Mouse (Mus musculus) hindbrain, postnatal 0 days (tissue): ENCODE data around the gene Rbfox1. TPM values are rescaled to one million over a fixed set of nuclear protein-coding genes. Genes with fewer than 3 reads are reported as not detected.

Experiments
- ATAC-seq: fragments of 200-750 bp; cut with Nextera tagmentation; 2 replicates; pipeline ENCODE4 v1.8.0; 2017; ENCODE audit warnings: mild to moderate bottlenecking, moderate TSS enrichment, moderate library complexity
- DNase-seq: peaks from one replicate; pipeline ENCODE4 v3.0.0-alpha.2; 2015; ENCODE audit warnings: low spot score
- H3K27ac ChIP-seq: fragments of 300-500 bp; sonication (generic); 2 replicates; pipeline ENCODE4 v1.5.1; 2014; ENCODE audit warnings: mild to moderate bottlenecking
- H3K27me3 ChIP-seq: fragments of 300-500 bp; sonication (generic); 2 replicates; pipeline ENCODE4 v1.6.1; 2014; ENCODE audit warnings: low read length, mixed read lengths; ENCODE audit not compliant: insufficient read depth
- H3K36me3 ChIP-seq: fragments of 300-500 bp; sonication (generic); 2 replicates; pipeline ENCODE4 v1.6.1; 2014; ENCODE audit warnings: low read length, mixed read lengths; ENCODE audit not compliant: insufficient read depth
- H3K4me1 ChIP-seq: fragments of 300-500 bp; sonication (generic); 2 replicates; pipeline ENCODE4 v1.6.1; 2014; ENCODE audit warnings: antibody characterized with exemption, low read length, mixed read lengths; ENCODE audit not compliant: insufficient read depth
- H3K4me2 ChIP-seq: fragments of 300-500 bp; sonication (generic); 2 replicates; pipeline ENCODE4 v1.6.1; 2014; ENCODE audit warnings: low read depth, mild to moderate bottlenecking, low read length, moderate library complexity, mixed read lengths
- H3K4me3 ChIP-seq: fragments of 300-500 bp; sonication (generic); 2 replicates; pipeline ENCODE4 v1.5.1; 2014; ENCODE audit warnings: low read length
- H3K9ac ChIP-seq: fragments of 300-500 bp; sonication (generic); replicated peaks from 2 replicates; pipeline ENCODE4 v1.6.1; 2014; ENCODE audit warnings: mild to moderate bottlenecking, low read length, moderate library complexity, mixed read lengths
- H3K9me3 ChIP-seq: fragments of 300-500 bp; sonication (generic); 2 replicates; pipeline ENCODE4 v1.6.1; 2016; ENCODE audit warnings: low read length, mixed read lengths
- CTCF ChIP-seq: IDR thresholded peaks from 2 replicates; pipeline ENCODE4 v1.5.1; 2016; ENCODE audit warnings: antibody characterized with exemption, control low read depth, low read depth
- WGBS: fragments of 180-500 bp; shearing (Covaris S2); extraction: QIAGEN DNeasy Blood & Tissue Kit; methylation state at CpG from one replicate; pipeline ENCODE4 v1.1.7; 2014; 5-methylcytosine and 5-hydroxymethylcytosine counted together
- polyA plus RNA-seq: library from polyadenylated mRNA; unstranded; fragments of >200 nt; fragmentation: Nextera tagmentation; extraction: Ambion mirVana; gene quantifications from 2 replicates; pipeline ENCODE4 v1.2.1, GENCODE M21; 2015
- total RNA-seq: library from RNA; depleted of rRNA; stranded (reverse); fragments of >200 nt; gene quantifications from 2 replicates; pipeline ENCODE4 v1.2.3, GENCODE M21; 2014

The Rbfox1 gene
- total and polyA plus RNA-seq, 2 experiments from 2014 or later: 158 to 204 TPM

- no peak for ATAC-seq
- H3K9ac ChIP-seq: no peak overlapping the region
- no peaks in the 10 kb centered on the region for H3K4me1 ChIP-seq
- H3K4me2 ChIP-seq: no peak overlapping the region
- no peaks in the 10 kb centered on the region for H3K9me3 ChIP-seq
- no peak for DNase-seq
- no peaks in the 10 kb centered on the region for H3K27me3 ChIP-seq
- no peak overlapping the region for H3K27ac ChIP-seq
- no peak overlapping the region for H3K4me3 ChIP-seq
- no peak for TF ChIP-seq CTCF
- no peaks in the 10 kb centered on the region for H3K36me3 ChIP-seq
Measured at GRCm38 (mm10) chr16:5917937-5918336, 32.8 kb downstream of the Rbfox1 start.

DNA sequence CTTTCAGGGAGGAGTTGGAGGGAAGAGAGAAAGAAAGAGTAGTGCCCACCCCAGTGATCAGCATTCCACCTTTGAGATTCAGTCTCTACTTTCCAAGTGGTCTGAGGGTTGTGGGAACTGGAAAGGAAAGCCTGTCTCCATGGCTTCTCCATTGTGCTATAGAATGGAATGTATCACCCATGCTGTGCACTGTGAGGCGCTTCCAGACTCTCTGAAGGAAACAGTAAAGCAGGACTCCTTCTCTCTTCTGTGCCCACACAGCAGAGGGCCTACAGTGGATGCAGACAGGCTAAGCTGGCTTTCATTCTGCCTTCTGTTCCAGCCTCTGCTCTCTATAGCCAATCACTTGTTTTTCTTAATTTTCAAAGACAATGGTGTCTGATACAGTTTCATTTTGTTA is 41.8 kb downstream of the Rbfox1 start:
- H3K4me3 ChIP-seq: no peak overlapping the region
- DNase-seq: peak; percentile 45
- H3K9me3 ChIP-seq: no peaks in the 10 kb centered on the region
- no peaks in the 10 kb centered on the region for H3K4me1 ChIP-seq
- H3K4me2 ChIP-seq: no peak overlapping the region
- H3K27ac ChIP-seq: peak overlapping the region; percentile 6; the same call in 1 of the 2 replicates
- H3K36me3 ChIP-seq: no peaks in the 10 kb centered on the region
- no peaks in the 10 kb centered on the region for H3K27me3 ChIP-seq
- 38% methylated on average over 1 of the region's 1 CpGs for WGBS
- peak; percentile 85 for ATAC-seq
- H3K9ac ChIP-seq: no peak overlapping the region
- TF ChIP-seq CTCF: no peak

- H3K4me2 ChIP-seq: no peak overlapping the region
- no peak overlapping the region for H3K27ac ChIP-seq
- no peak overlapping the region for H3K9ac ChIP-seq
- ATAC-seq (peak; percentile 52; the same call in 1 of the 2 replicates), DNase-seq (peak; percentile 89)
- H3K27me3 ChIP-seq: no peaks in the 10 kb centered on the region
- no peaks in the 10 kb centered on the region for H3K9me3 ChIP-seq
- 27% methylated on average over 7 of the region's 7 CpGs for WGBS
- no peak overlapping the region for H3K4me3 ChIP-seq
- no peaks in the 10 kb centered on the region for H3K36me3 ChIP-seq
- TF ChIP-seq CTCF: peak; percentile 87
- no peaks in the 10 kb centered on the region for H3K4me1 ChIP-seq
Measured at GRCm38 (mm10) chr16:5931680-5932079, 46.5 kb downstream of the Rbfox1 start.

DNA sequence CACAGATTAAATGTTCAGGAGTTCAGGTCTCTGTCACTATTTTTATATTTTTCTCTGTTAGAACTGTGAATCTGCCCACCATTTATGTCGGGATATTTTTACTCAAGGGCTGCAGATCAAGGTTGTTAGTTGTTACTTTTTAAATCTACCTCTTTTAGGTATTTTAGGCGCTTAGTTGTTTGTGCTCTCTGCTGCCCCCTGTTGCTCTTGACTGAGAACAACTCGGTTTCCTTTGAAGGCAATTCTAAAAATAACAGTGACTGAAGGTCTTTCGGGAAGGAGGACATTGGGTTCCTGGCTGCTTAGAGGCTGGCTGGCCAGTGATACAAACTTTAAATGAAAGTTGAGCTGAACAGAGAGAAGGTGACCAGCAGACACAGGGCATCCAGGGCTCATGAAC is 54.9 kb downstream of the Rbfox1 start:
- no peak for ATAC-seq
- H3K9ac ChIP-seq: no peak overlapping the region
- no peaks in the 10 kb centered on the region for H3K27me3 ChIP-seq
- no peaks in the 10 kb centered on the region for H3K9me3 ChIP-seq
- H3K4me3 ChIP-seq: no peak overlapping the region
- H3K4me2 ChIP-seq: no peak overlapping the region
- peak; percentile 48 for TF ChIP-seq CTCF
- H3K36me3 ChIP-seq: no peaks in the 10 kb centered on the region
- no peaks in the 10 kb centered on the region for H3K4me1 ChIP-seq
- DNase-seq: peak; percentile 38
- WGBS: 53% methylated on average over 4 of the region's 4 CpGs
- no peak overlapping the region for H3K27ac ChIP-seq

- DNase-seq (no peak), ATAC-seq (no peak)
- Histone ChIP-seq H3K4me3 (no peak overlapping the region), H3K36me3 (no peaks in the 10 kb centered on the region), H3K27ac (no peak overlapping the region), H3K4me2 (no peak overlapping the region), H3K4me1 (no peaks in the 10 kb centered on the region), H3K9me3 (no peaks in the 10 kb centered on the region), H3K9ac (no peak overlapping the region), H3K27me3 (no peaks in the 10 kb centered on the region)
- no peak for TF ChIP-seq CTCF
- 62% methylated on average over 1 of the region's 1 CpGs for WGBS
Measured at GRCm38 (mm10) chr16:5945682-5946081, 60.5 kb downstream of the Rbfox1 start.

GRCm38 (mm10) chr16:5953106-5953505 is 68.0 kb downstream of the Rbfox1 start:
- Histone ChIP-seq H3K4me2 (no peak overlapping the region), H3K27me3 (no peaks in the 10 kb centered on the region), H3K4me3 (no peak overlapping the region), H3K4me1 (no peaks in the 10 kb centered on the region), H3K27ac (no peak overlapping the region), H3K9me3 (no peaks in the 10 kb centered on the region), H3K36me3 (no peaks in the 10 kb centered on the region), H3K9ac (no peak overlapping the region)
- no peak for TF ChIP-seq CTCF
- DNase-seq: no peak
- WGBS: 63% methylated on average over 3 of the region's 3 CpGs
- no peak for ATAC-seq

DNA sequence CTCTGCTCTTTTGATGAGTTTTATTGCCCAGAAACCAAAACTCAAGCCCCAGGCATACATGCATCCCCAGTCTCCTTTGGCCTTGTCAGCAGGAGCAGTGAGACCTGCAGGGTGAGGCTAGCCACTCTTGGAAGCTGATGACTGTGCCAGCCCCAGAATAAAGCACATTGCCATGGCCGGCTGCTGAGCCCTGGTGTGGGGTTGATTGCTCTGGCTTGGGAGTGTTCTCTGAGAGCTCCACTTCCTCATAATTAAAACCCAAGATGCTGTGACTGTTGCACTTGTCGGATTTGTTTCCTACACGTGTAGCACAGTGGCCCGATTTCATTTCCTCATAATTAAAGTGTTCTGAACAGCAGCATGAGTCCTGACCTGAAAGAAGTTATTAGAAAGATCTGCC is 72.3 kb downstream of the Rbfox1 start:
- H3K4me3 ChIP-seq: no peak overlapping the region
- H3K27me3 ChIP-seq: no peaks in the 10 kb centered on the region
- no peaks in the 10 kb centered on the region for H3K36me3 ChIP-seq
- DNase-seq (no peak), ATAC-seq (no peak)
- H3K27ac ChIP-seq: no peak overlapping the region
- 62% methylated on average over 4 of the region's 4 CpGs for WGBS
- no peaks in the 10 kb centered on the region for H3K9me3 ChIP-seq
- H3K9ac ChIP-seq: no peak overlapping the region
- no peak overlapping the region for H3K4me2 ChIP-seq
- H3K4me1 ChIP-seq: no peaks in the 10 kb centered on the region
- TF ChIP-seq CTCF: no peak
